Mouse (Mus musculus) liver, embryonic 14.5 days (tissue): ENCODE measurements at regions not wholly inside any gene's neighbourhood (a gene's known extent, or its start where the extent isn't known, plus 50 kb on each side); places are given as distances from the start of the nearest gene placed in this dataset.

Experiments
- CTCF ChIP-seq: IDR thresholded peaks from 2 replicates; pipeline ENCODE4 v1.5.1; 2016; ENCODE audit warnings: antibody characterized with exemption, low read depth, control low read depth
- EP300 ChIP-seq: IDR thresholded peaks from 2 replicates; pipeline ENCODE4 v1.6.1; 2016; ENCODE audit warnings: antibody characterized with exemption, low read depth

- no peak for TF ChIP-seq CTCF
- no peak for TF ChIP-seq EP300
Measured at GRCm38 (mm10) chr13:38725452-38725851, 66.6 kb upstream of the Eef1e1 start.
